1 mouse cellular context compared by ENCODE assay signal in genomic region chr5:20905437-20905836, GRCm38 (mm10).
A peak's percentile ranks its signal among the peaks of the same experiment; 100 is the strongest.
TF ChIP-seq lines count a peak whose summit lies in the region.

No protein-coding gene starts in this region.

TF ChIP-seq in MEL, 35 proteins besides CTCF, POLR2A, EP300 and RAD21:
- TF ChIP-seq ELF1 (IDR thresholded peaks at IDR 0.05; ENCODE audit: low read depth, low read length): no peak
- no peak for TF ChIP-seq E2F4 (IDR thresholded peaks at IDR 0.05; ENCODE audit: borderline replicate concordance, low read depth, low read length)
- peak; percentile 74; the same call in 1 of the 2 replicates for TF ChIP-seq RCOR1 (IDR thresholded peaks at IDR 0.05; ENCODE audit: low read depth, low read length)
- TF ChIP-seq MYC (IDR thresholded peaks at IDR 0.05; ENCODE audit: low read depth, low read length): 0 out of 2 replicates have a peak, but pooled peaks have one; percentile 36
- 0 out of 2 replicates have a peak, but pooled peaks have one; percentile 30 for TF ChIP-seq HCFC1 (IDR thresholded peaks at IDR 0.05; ENCODE audit: low read depth, low read length)
- TF ChIP-seq ETS1 (IDR thresholded peaks at IDR 0.05; ENCODE audit: low read depth, low read length): peak; percentile 90
- TF ChIP-seq TBP (IDR thresholded peaks at IDR 0.05; ENCODE audit: low read depth, low read length): 0 out of 2 replicates have a peak, but pooled peaks have one; percentile 30
- TF ChIP-seq UBTF (IDR thresholded peaks at IDR 0.05; ENCODE audit: borderline replicate concordance, insufficient read depth, low read depth, low read length): no peak
- TF ChIP-seq KAT2A (conservative IDR thresholded peaks at IDR 0.05; ENCODE audit: low read depth, low read length): no peak
- peak; percentile 30; the same call in 1 of the 2 replicates for TF ChIP-seq ZNF384 (IDR thresholded peaks at IDR 0.05; ENCODE audit: low read depth, low read length)
- no peak for TF ChIP-seq MAZ (IDR thresholded peaks at IDR 0.05; ENCODE audit: low read depth, low read length)
- TF ChIP-seq MYB (IDR thresholded peaks at IDR 0.05; ENCODE audit: low read depth, low read length): no peak
- no peak for TF ChIP-seq NELFE (IDR thresholded peaks at IDR 0.05; ENCODE audit: low read depth, low read length)
- peak; percentile 31; the same call in 1 of the 2 replicates for TF ChIP-seq BHLHE40 (IDR thresholded peaks at IDR 0.05; ENCODE audit: borderline replicate concordance, low read depth, low read length)
- peak; percentile 97 for TF ChIP-seq GATA1 (IDR thresholded peaks at IDR 0.05; ENCODE audit: low read depth, low read length)
- peak; percentile 87 for TF ChIP-seq TAL1 (IDR thresholded peaks at IDR 0.05; ENCODE audit: low read length)
- TF ChIP-seq TCF12 (IDR thresholded peaks at IDR 0.05; ENCODE audit: low read depth, low read length): peak; percentile 98
- no peak for TF ChIP-seq USF2 (IDR thresholded peaks at IDR 0.05; ENCODE audit: borderline replicate concordance in 1 of 2, insufficient read depth in 1 of 2, low read depth in 1 of 2, low read length in 2 of 2)
- TF ChIP-seq NRF1 (IDR thresholded peaks at IDR 0.05; ENCODE audit: insufficient read depth, low read depth, low read length, poor library complexity, severe bottlenecking): no peak
- peak; percentile 52 for TF ChIP-seq SIN3A (IDR thresholded peaks at IDR 0.05; ENCODE audit: low read length)
- TF ChIP-seq MAFK (IDR thresholded peaks at IDR 0.05; ENCODE audit: borderline replicate concordance, low read depth, low read length): peak; percentile 22; the same call in 1 of the 2 replicates
- TF ChIP-seq MEF2A (IDR thresholded peaks at IDR 0.05; ENCODE audit: extremely low read depth, insufficient replicate concordance, low read depth, low read length, poor library complexity, severe bottlenecking): 0 out of 2 replicates have a peak, but pooled peaks have one; percentile 50
